Mouse (Mus musculus): ENCODE data around the gene Wfdc18. TPM values are rescaled to one million over a fixed set of nuclear protein-coding genes. Genes with fewer than 3 reads are reported as not detected.

Gene Wfdc18
- total RNA-seq (2017): 1.5 and 2.5 TPM in 2 replicates

DNA sequence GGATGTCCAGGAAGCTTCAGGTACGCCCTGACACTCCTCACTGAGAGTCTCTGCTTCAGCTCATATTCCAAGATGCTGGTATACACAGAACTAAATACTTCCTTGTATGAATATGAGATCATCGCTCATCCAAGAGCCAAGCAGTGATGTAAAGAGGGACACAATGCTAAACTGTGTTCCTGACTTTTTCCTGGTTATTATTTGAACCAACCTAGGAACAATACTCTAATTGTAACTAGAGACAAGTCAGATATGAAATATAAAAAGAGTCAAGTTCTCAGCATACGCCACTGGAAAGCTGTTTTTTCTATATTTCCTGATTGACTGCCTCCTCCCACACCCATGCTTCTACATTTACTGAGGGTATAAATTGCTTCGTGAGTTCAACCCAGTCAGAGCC is at the start of gene Wfdc18:
TSS of gene Wfdc18 (plus strand) at position 301 of the 400 bp plus-strand sequence.
- no peak for ATAC-seq (ENCODE audit: extremely low read depth, insufficient number of reproducible peaks, low FRiP score, poor library complexity, severe bottlenecking)

DNA sequence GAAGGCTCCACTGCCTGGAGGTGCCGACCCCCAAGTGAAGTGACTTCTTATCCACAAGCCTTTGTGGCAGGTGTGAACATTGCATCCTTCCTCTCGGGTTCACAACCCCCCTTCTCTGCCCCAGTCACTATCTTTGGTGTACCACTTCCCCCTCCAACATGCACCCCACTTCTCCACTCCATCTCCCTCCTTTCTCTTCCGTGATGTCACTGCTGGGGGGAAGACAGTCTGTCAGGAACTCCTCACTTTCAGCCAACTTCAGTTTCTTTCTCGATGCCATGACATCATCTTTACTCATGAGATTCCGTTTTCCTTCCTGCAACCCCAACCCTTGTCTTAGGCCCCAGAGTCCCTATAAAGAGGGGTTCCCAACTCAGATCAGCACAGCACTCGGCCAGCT is 46.6 kb upstream of the Wfdc18 start, which contains the start of gene Ccl4:
TSS of gene Ccl4 (plus strand) at position 381 of the 400 bp plus-strand sequence.
- peak; percentile 35 for ATAC-seq (ENCODE audit: extremely low read depth, insufficient number of reproducible peaks, low FRiP score, poor library complexity, severe bottlenecking)

DNA sequence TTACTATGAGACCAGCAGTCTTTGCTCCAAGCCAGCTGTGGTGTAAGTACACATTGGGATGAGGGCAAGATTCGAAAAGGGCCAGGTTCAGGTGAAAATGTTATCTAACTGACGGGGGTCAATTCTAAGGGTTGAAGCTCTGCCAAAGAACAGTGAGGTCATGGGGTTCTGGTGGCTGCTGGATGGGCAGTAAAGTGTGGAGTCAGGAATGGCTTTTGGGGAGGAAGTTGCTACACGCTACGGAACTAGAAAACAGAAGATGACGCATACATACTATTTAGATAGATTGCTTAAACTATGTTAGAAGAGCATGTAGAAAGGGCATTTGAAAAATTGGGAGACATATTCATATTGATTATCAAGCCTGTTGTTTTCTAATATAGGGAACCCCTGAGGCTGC is 45.3 kb upstream of the Wfdc18 start:
- ATAC-seq (ENCODE audit: extremely low read depth, insufficient number of reproducible peaks, low FRiP score, poor library complexity, severe bottlenecking): peak; percentile 62

DNA sequence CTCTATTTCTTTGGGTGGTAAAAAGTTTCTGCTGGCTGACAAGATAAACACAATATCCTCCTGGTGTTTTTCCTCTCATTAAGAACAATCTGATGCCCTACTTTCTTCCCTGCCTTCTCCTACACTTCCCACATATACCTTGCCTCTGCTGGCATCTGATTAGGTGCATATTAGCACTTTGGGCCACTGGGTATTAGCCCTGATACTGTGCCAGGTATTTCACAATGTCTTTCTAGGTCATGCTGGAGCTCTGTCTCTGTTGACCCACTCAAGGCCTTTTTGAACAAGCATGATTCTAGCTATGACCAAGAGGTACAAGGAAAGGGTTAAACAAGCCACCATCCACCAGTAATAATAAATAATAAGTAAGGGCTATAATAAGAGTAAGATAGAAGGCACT is 37.1 kb upstream of the Wfdc18 start:
- ATAC-seq (ENCODE audit: extremely low read depth, insufficient number of reproducible peaks, low FRiP score, poor library complexity, severe bottlenecking): no peak

DNA sequence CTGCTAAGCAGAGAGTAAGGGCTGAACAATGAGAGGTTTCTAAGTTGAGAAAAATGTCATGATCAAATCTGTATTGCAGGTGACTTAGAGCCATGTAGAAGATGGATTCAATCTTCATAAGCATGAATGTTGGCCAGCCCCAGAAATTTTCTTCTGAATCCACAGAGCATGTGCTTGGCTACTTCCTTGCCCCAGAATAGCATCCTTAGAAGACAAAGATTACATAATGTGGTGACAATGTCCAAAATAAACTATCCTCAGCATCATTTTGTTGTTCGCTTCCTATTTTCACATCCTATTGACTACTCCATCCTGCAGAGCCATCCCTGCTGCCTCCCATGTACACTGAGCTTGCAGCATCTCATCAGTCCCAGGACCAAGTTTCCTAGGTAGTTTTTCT is 33.1 kb upstream of the Wfdc18 start:
- ATAC-seq (ENCODE audit: extremely low read depth, insufficient number of reproducible peaks, low FRiP score, poor library complexity, severe bottlenecking): no peak

DNA sequence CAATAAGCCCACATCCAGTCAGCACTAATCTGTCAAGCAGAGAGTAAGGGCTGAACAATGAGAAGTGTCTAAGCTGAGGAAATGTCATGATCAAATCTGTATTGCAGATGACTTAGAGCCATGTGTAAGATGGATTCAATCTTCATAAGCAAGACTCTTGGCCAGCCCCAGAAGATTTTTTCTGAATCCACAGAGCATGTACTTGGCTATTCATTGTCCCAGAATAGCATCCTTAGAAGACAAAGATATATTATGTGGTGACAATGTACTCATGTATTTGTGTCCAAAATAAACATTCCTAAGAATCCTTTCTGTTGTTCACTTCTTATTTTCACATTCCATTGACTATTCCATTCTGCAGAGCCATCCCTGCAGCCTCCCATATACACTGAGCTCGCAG is 18.9 kb upstream of the Wfdc18 start:
- ATAC-seq (ENCODE audit: extremely low read depth, insufficient number of reproducible peaks, low FRiP score, poor library complexity, severe bottlenecking): no peak

DNA sequence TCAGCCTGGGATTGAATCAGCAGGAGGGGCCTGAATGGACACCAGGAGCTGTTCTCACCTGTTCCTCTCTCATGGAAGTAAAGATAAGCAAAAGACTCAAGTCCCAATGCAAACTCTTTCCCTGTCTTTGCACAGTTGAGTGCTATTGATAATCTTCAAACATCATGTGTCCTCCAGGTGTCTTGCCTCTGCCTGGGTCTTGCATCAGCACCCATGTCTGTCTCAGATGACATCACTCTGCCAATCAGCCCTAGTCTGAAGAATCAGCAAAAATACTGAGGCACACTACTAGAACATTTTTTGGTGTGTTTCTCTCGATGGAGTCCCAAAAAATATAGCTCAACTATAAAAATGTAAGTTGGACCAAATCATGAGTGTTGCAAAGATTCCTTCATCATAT is 16.8 kb upstream of the Wfdc18 start:
- no peak for ATAC-seq (ENCODE audit: extremely low read depth, insufficient number of reproducible peaks, low FRiP score, poor library complexity, severe bottlenecking)

DNA sequence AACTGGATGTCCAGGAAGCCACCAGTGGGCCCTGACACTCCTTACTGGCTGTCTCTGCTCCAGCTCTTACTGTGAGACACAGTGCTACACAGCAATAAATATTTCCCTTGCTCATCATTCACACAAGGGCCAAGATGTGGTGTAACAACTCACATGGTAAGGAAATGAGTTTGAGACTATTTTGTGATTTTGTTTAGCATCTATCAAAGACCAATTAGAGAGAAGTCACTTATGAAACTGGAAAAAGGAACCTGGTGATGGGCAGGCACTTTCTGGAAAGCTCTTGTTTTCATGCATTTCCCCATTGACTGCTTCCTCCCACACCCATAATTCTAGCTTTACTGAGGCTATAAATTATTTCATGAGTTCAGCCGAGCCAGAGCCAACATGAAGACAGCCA is 5.1 kb upstream of the Wfdc18 start, which contains the start of gene Wfdc17:
TSS of gene Wfdc17 (plus strand) at position 287 of the 400 bp plus-strand sequence.
- 0 out of 2 replicates have a peak, but pooled peaks have one; percentile 37 for ATAC-seq (ENCODE audit: extremely low read depth, insufficient number of reproducible peaks, low FRiP score, poor library complexity, severe bottlenecking)

DNA sequence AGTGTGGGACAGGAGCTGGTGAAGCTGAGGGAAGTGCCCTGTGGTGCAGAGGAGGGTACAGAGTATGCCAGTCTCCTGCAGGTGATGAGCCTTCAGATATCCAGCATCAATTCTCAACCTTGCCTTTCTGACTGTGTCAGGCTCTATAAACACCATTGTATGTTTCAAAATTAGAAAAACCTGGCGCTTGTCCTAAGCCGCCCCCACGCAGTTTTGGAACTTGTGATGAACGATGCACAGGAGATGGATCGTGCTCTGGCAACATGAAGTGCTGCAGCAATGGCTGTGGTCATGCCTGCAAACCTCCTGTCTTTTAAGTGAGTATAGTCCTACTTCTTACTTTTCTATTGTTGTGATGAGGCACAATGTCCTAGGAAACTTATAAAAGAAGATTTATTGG is 868 bp downstream of the Wfdc18 start:
- no peak for ATAC-seq (ENCODE audit: extremely low read depth, insufficient number of reproducible peaks, low FRiP score, poor library complexity, severe bottlenecking)

DNA sequence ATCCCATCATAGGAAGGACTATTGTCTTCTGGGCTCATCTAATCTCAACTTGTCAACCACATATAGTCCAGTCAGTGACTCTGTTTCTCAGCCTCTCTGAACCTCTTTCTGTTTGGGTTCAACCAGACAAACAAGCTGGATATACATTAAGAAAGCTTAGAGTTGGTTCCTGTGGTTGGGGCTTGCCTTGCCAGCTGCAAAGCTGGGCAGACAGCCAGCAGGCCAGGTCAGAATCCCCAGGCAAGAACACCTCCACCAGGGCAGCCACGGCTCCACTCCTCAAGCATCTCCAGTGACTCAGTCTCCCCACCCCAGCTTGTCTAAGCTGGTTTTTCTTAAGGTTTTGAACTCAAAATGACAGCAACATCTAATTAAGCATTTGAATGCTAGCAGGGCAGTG is 3.9 kb downstream of the Wfdc18 start:
- no peak for ATAC-seq (ENCODE audit: extremely low read depth, insufficient number of reproducible peaks, low FRiP score, poor library complexity, severe bottlenecking)

DNA sequence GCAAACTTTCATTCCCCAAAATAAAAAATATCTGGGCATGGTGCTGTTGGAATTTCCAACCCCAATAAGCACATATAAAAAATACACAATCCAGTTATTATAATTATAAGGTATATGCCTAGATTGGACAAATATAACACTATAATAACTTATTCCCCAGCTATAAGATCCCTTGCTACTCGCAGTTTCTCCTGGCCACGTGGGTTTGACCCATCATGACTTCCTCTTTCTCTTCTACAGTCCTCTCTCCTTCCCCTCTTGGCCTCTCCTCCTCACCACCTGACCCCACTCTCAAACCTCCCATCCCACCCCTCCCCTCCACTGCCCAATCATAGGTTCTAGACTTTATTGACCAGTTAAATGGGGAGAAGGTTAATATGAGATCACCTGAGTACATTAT is 5.1 kb downstream of the Wfdc18 start:
- ATAC-seq (ENCODE audit: extremely low read depth, insufficient number of reproducible peaks, low FRiP score, poor library complexity, severe bottlenecking): 0 out of 2 replicates have a peak, but pooled peaks have one; percentile 39

DNA sequence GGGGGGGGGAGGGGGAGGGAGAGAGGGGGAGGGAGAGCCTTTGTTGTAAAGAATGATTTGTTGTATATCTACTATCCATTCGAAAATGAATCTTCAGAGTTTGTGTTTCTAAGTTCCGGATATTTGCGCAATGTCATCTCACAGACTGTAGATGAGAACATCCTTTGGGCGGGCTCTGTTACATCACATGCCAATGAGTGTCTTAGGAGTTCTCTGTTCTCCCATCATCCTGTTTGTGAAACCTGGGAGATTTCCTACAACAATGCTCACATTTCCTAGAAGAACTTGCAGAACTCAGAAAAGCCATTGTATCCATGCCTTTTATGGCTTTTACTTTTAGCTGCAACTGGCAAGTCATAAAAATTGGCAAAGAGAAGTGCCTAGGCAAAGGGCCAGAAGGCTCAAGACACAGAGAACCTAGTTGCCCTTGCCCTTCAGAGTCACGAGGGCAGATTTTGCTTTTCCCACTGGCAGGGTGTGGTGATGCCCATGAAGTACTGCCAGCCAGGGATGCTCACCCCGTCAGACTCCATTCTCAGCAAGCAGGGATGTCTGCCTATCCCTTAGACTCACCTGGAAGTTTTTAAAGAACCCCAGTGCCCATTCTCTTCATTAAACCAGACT is 8.3 kb downstream of the Wfdc18 start:
- no peak for ATAC-seq (ENCODE audit: extremely low read depth, insufficient number of reproducible peaks, low FRiP score, poor library complexity, severe bottlenecking)

DNA sequence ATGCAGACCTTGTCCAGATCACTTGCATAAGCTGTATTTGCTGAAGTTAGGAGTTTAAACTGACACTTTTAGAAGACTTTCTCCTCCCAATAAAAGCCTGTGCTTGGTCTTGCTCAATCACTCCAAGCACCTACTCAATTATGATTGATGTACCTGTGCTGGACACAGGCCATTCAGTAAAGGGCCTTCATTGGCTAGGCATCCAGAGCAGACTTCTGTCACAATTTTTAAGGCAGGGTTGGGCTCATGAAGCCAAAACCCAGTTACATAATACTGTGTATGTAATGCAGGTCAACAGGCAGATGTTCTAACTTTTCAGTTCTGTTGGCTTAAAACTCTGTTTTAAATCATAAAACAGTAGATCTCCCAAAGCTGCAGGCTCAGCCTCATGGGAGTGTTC is 12.0 kb downstream of the Wfdc18 start:
- no peak for ATAC-seq (ENCODE audit: extremely low read depth, insufficient number of reproducible peaks, low FRiP score, poor library complexity, severe bottlenecking)

DNA sequence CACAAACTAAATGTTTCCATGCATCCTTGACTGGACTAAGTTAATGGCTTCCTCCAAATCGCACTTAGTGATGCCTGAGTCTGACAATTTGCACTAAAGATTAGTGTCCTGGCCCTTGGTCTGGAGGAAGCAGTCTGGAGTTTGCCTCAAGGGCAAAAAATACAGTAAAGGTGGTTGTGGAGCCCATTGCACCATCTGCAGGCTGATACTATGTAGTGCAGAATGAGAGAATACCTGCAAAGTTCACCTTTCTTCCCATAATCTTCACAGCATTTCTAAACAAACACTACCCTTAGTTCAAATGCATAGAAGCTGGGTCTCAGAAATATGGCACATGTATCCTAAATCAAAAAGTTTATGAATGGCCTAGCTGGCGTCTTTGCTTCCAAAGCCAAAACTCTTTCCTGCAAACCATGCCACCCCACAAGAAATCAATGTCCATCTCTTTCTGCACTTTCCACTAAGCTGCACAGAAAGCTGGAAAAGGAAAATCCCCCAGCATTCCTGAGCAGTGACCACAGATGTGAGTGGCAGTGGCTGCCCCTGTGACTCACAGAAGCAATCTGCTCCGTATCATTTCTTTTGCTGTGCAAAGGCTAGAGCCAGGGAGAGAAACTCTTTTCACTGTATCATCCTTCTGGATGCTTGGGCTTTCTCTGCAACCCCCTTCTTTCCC is 20.1 kb downstream of the Wfdc18 start:
- ATAC-seq (ENCODE audit: extremely low read depth, insufficient number of reproducible peaks, low FRiP score, poor library complexity, severe bottlenecking): peak; percentile 88

DNA sequence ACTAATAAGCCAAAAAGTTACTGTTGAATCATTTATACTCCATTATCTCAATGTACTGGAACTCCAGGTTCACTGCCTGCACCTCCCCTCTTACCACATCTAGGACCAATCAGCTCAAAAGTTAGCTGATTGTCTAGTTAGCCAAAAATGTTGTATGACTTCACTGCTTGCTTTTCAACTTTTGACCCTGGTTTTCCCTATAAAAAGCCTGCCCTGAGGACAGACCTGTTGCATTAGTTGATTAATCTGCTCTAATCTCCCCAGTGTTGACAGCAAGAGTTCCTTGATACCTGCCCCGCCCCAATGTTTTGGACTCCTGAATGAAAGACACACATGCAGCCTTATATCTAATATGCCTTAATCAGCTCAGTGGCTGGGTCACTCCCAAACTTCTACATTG is 22.3 kb downstream of the Wfdc18 start:
- ATAC-seq (ENCODE audit: extremely low read depth, insufficient number of reproducible peaks, low FRiP score, poor library complexity, severe bottlenecking): no peak

DNA sequence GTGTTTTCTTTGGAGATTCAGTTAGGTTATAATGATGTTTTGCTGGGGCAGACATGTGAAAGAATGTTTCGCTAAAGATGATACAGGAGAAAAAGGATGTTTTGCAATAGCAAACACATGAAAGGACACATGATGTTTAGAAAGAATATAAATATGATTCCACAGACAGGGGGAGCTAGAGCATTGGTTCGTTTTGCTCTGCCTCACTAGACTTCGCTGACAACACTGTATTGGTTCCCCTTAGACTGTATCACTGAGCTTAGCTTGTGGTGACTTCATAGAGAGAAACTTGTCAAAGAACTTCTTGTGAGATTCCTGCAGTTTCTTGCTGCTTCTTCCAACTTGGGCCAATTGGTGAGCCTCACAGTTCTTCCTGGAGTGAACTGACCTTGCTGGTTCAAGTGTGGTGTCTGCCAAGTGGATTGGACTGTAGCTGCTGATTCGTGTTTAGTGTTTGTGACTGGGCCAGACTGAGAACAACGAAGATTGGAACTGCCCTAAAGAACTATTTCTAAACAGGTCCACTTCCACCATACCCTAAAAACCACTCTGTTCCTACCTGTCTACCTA is 24.3 kb downstream of the Wfdc18 start:
- peak; percentile 65; the same call in 1 of the 2 replicates for ATAC-seq (ENCODE audit: extremely low read depth, insufficient number of reproducible peaks, low FRiP score, poor library complexity, severe bottlenecking)

DNA sequence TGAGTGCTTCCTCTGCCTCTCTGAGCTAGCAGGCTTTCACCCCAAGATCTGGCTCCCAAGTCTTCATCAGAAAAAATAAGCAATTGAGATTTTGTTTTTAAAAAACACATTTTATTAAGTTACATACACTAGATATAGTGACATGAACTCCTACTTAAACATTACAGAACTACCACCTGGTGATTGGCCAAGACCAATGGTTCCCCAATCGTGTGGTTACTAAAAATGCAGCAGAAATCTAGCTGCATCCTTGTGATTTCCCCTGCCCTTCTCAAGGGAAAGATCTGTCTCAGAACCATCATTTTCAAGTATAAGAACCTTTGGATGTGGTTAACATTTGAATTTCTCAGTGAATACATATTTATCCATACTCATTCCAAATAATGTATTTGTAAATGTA is 25.4 kb downstream of the Wfdc18 start:
- ATAC-seq (ENCODE audit: extremely low read depth, insufficient number of reproducible peaks, low FRiP score, poor library complexity, severe bottlenecking): no peak

DNA sequence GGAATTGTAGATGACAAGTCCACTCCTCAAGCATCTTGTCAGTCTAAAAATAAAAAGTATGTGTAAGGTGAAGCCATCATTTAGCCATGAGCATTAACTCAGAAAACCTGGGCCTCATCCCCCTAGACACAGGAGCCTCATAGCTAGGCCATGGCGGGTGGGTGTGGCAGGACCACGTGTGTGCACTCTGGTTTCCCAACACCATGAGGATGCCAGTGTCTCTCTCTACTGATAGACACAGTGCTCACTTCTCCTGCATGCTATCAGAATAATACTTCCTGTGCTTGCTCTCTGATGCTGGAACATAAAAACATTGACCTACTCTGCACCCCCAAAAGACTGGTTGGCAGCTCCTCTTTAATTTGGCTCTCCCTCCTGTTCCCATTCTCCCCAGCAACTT is 27.1 kb downstream of the Wfdc18 start:
- ATAC-seq (ENCODE audit: extremely low read depth, insufficient number of reproducible peaks, low FRiP score, poor library complexity, severe bottlenecking): no peak

DNA sequence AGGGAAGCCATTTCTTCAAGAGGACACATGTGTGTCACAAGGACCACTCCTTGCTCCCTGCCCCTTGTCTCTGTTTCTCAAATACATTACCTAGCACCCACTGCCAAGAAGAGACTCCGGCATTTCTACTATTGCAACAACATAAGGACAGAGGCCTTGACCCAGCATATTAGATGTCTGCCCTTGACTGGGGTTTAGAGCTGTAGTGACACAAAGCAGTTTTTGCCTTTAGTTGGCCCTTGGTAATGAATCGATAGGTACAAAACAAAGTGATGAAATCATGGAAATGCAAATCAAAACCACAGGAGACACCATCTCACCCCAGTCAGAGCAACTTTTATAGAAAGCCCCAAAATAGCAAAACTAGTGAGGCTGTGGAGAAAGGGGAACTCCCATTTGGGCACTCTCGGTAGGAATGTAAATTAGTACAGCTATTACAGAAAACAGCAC is 28.3 kb downstream of the Wfdc18 start:
- ATAC-seq (ENCODE audit: extremely low read depth, insufficient number of reproducible peaks, low FRiP score, poor library complexity, severe bottlenecking): peak; percentile 71

DNA sequence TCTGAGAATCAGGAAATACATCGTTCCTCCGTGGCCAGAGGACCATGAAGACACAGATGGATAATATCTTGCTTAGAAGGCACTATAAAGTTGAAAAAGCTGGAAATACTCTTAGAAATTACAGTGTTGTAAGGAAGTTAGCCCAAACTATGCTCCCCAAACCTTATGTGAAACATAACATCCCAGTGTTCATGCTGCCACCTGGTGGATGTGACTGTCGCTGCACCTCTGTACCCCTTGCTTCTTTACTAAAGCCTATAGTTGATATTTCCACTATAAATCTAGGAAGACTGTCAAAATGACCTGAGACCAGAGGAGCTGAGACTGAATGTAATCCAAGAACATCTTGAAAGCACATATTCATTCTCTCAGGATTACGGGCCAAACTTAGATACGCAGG is 30.4 kb downstream of the Wfdc18 start:
- peak; percentile 68 for ATAC-seq (ENCODE audit: extremely low read depth, insufficient number of reproducible peaks, low FRiP score, poor library complexity, severe bottlenecking)

Data from neutrophil, adult 5-6 weeks (primary cell).